Mouse (Mus musculus) left cerebral cortex, adult 6 months (tissue): ENCODE results near the gene Olfr564. TPM values are rescaled to one million over a fixed set of nuclear protein-coding genes. Genes with fewer than 3 reads are reported as not detected.

Source experiments
- long read RNA-seq, 2 experiments: library from polyadenylated mRNA; unstranded; transcript quantifications; one replicate each; pipeline ENCODE4 v2.0.0; 2019 to 2020
- polyA plus RNA-seq: library from polyadenylated mRNA; unstranded; fragments of <200 nt; fragmentation: Nextera tagmentation; gene quantifications from 2 replicates; pipeline ENCODE4 v1.2.3, GENCODE M21; 2021

Gene Olfr564
- polyA plus RNA-seq = not detected in 2 replicates
- long read RNA-seq, experiment 1 = 0 reads
- long read RNA-seq, experiment 2 = 0 reads

GRCm38 (mm10) chr7:102803180-102803579, at the start of gene Olfr564:
Gene Olfr564 (plus strand): TSS chr7:102803480.

GRCm38 (mm10) chr7:102759266-102759665, 44.0 kb upstream of the Olfr564 start, which contains the start of the genes Olfr560 and Olfr78:
Gene Olfr560 (minus strand): TSS chr7:102759366.
Gene Olfr78 (minus strand): TSS chr7:102759471.

GRCm38 (mm10) chr7:102770921-102771320, 32.4 kb upstream of the Olfr564 start, which contains the start of gene Olfr561:
Gene Olfr561 (plus strand): TSS chr7:102771221.

Other genes with a start within 250 kb of the Olfr564 start
- gene Trim21, start 238.0 kb upstream of the Olfr564 start, polyA plus RNA-seq = 0.11 and 0.68 TPM in 2 replicates
- 0.20 TPM in 1 of 2 replicates, not detected in the other for gene Olfr550, start 232.0 kb upstream of the Olfr564 start, polyA plus RNA-seq
- 0.01 TPM in 1 of 2 replicates, not detected in the other for gene Olfr551, start 211.6 kb upstream of the Olfr564 start, polyA plus RNA-seq
- not detected in 2 replicates for gene Olfr552, start 205.7 kb upstream of the Olfr564 start, polyA plus RNA-seq
- not detected in 2 replicates for gene Olfr553, start 185.3 kb upstream of the Olfr564 start, polyA plus RNA-seq
- gene Olfr554, start 165.0 kb upstream of the Olfr564 start, polyA plus RNA-seq = not detected in 2 replicates
- gene Olfr555, start 144.7 kb upstream of the Olfr564 start, polyA plus RNA-seq = not detected in 2 replicates
- not detected in 2 replicates for gene Olfr556, start 138.6 kb upstream of the Olfr564 start, polyA plus RNA-seq
- 3.1 TPM in 2 replicates for gene Trim68, start 116.2 kb upstream of the Olfr564 start, polyA plus RNA-seq
- gene Olfr557, start 107.6 kb upstream of the Olfr564 start, polyA plus RNA-seq = not detected in 2 replicates
- not detected in 2 replicates for gene Olfr558, start 101.3 kb upstream of the Olfr564 start, polyA plus RNA-seq
- gene Olfr33, start 84.4 kb upstream of the Olfr564 start, polyA plus RNA-seq = not detected in 2 replicates
- not detected in 2 replicates for gene Olfr559, start 76.0 kb upstream of the Olfr564 start, polyA plus RNA-seq
- gene Olfr560, start 44.1 kb upstream of the Olfr564 start, polyA plus RNA-seq = not detected in 2 replicates
- 0.33 and 0.41 TPM in 2 replicates for gene Olfr78, start 44.0 kb upstream of the Olfr564 start, polyA plus RNA-seq
- gene Olfr561, start 32.3 kb upstream of the Olfr564 start, polyA plus RNA-seq = not detected in 2 replicates
- not detected in 2 replicates for gene Olfr566, start 55.3 kb downstream of the Olfr564 start, polyA plus RNA-seq
- not detected in 2 replicates for gene Olfr568, start 73.6 kb downstream of the Olfr564 start, polyA plus RNA-seq
- not detected in 2 replicates for gene Olfr569, start 87.4 kb downstream of the Olfr564 start, polyA plus RNA-seq
- gene Olfr570, start 91.1 kb downstream of the Olfr564 start, polyA plus RNA-seq = not detected in 2 replicates
- gene Olfr571, start 114.1 kb downstream of the Olfr564 start, polyA plus RNA-seq = not detected in 2 replicates
- not detected in 2 replicates for gene Olfr572, start 120.9 kb downstream of the Olfr564 start, polyA plus RNA-seq
- not detected in 2 replicates for gene Olfr573-ps1, start 139.1 kb downstream of the Olfr564 start, polyA plus RNA-seq
- gene Olfr574, start 145.0 kb downstream of the Olfr564 start, polyA plus RNA-seq = not detected in 2 replicates
- gene Olfr575, start 155.3 kb downstream of the Olfr564 start, polyA plus RNA-seq = 0.11 TPM in 1 of 2 replicates, not detected in the other
- not detected in 2 replicates for gene Olfr576, start 159.2 kb downstream of the Olfr564 start, polyA plus RNA-seq
- gene Olfr577, start 172.5 kb downstream of the Olfr564 start, polyA plus RNA-seq = not detected in 2 replicates
- gene Olfr578, start 185.8 kb downstream of the Olfr564 start, polyA plus RNA-seq = not detected in 2 replicates
- not detected in 2 replicates for gene Olfr582, start 234.5 kb downstream of the Olfr564 start, polyA plus RNA-seq
- not detected in 2 replicates for gene Olfr583, start 247.8 kb downstream of the Olfr564 start, polyA plus RNA-seq